Mouse (Mus musculus): ENCODE measurements around the gene Ttll5.

Ttll5 gene

GRCm38 (mm10) chr12:85824438-85825264, at the start of gene Ttll5, which contains the start of gene Erg28:
Gene Ttll5, plus strand, starts transcription at chr12:85824659.
Gene Erg28, minus strand, starts transcription at chr12:85824550.
- peak; percentile 93 for DNase-seq

GRCm38 (mm10) chr12:85778962-85779361, 45.5 kb upstream of the Ttll5 start:
- no peak for DNase-seq

DNA sequence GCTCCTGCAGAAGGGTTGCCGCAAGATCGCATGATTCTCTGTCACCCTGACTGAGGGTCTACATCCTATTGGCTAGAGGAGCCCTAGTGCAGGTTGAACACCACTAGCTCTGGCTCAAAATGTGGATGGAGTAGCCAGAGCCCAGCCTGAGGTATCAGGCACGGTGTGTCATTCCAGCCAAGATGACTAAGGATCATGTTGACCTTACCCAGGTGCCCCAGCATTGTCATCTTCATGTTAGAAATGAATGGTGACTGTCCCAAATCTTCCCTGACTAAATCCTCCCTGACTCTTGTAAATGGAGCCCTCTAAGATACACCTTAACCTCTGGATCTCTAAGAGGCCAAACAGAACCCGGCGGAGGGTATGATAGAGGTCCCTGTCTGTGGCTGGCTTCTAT, 44.8 kb upstream of the Ttll5 start:
- DNase-seq: no peak

DNA sequence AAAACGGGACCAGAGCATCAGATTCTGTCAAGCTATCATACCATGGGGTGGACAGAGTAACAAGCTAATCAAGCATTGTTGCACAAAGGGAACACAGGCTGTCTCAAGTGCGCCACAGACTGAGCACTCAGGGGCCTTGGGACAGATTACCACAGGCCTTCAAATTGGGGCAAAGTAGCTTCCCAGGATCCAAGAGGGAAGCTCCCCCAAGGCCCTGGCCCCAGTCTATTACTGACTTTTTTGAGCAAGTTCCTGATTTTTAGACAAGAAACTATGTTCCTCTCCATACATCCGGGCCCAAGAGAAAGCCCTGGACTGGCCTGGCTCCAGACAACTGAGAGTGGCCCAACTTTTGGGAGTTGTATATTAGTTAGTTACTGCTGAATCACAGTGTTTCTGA, 42.9 kb upstream of the Ttll5 start:
- no peak for DNase-seq

DNA sequence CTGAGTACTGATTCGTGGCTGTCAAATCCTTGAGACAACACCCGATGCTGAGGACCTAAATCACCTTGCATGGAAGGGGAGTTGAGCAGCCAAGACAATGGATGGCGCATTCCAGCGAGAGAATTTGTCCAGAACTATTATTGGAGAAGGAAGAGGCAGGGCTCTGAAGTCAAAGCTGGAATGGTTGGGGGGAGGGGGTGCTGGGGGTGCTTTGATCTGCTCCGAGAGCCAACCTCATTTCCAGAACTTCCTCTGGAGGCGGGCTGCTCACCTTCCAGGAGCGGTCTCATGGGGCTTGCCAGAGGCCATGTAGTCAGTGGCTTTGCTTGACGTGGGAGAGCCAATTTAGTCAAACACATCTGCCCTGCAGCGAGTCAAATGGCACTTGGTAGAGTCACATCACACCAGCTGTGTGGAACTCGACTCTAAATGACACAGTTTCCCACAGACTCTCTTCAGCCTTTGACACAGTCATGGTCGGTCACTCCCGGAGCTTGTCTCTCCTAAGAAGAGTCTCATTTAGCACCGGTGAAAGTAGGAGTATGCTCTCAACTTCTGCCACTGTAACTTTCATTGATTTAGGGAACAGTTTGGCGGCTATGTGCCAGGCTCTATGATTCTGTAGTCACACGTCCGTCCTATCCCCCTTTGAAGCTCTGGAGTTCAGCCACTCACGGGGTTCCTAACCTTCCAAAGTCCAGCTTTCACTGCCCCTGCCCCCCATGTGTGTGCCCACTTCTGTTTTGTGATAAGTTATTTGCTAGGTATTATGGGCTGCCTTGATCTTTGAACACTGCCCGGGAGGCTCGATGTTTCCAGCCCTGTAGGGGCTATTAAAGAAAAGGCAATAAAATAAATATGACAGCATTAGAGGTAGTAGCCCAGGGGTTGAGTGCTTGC, 39.3 kb upstream of the Ttll5 start:
- DNase-seq: peak; percentile 19 to 43

GRCm38 (mm10) chr12:85792158-85792557, 32.3 kb upstream of the Ttll5 start:
- no peak for DNase-seq

GRCm38 (mm10) chr12:85792821-85793346, 31.6 kb upstream of the Ttll5 start:
- DNase-seq: peak in 1 of 2 experiments; percentile 15

DNA sequence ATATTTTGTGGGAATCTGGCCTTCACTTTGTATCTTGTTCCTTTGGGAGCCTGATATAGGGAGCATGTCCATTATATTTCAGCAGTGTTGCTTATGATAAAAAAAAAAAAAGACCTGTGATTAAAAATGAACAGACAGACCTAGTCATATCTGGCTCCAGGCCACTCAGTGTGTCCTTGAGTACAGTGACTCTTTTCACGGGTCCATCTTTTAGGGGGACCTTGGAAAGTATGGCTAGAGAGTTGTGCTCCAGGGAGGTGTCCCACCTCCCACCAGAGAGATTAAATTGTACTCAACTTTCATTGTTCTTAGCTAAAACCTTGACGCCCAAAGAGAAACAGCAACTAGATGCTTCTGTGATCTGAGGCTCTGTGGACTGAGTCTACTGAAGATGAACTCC, 30.4 kb upstream of the Ttll5 start:
- DNase-seq: no peak

GRCm38 (mm10) chr12:85795551-85795950, 28.9 kb upstream of the Ttll5 start:
- DNase-seq: no peak

GRCm38 (mm10) chr12:85800031-85800430, 24.4 kb upstream of the Ttll5 start:
- DNase-seq: no peak

DNA sequence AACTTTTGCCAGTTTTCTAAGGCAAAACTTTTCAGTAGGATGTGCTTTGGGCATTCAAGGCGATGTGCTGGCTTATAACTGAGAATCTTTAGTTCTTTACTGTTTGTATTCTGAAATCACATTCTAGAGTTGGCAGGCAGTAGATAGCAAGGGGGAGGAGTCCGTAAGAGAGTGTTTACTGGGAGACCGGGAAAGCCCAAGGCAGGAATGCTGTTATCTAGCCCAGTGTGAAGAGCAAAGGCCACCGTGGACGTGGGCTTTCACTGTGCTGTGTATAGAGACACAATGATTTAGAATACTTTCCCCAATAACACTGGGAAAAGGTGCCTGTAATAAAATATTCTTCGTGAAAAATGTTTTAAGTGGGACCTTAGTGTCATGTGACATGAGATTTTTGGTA, 14.7 kb upstream of the Ttll5 start:
- DNase-seq: no peak

DNA sequence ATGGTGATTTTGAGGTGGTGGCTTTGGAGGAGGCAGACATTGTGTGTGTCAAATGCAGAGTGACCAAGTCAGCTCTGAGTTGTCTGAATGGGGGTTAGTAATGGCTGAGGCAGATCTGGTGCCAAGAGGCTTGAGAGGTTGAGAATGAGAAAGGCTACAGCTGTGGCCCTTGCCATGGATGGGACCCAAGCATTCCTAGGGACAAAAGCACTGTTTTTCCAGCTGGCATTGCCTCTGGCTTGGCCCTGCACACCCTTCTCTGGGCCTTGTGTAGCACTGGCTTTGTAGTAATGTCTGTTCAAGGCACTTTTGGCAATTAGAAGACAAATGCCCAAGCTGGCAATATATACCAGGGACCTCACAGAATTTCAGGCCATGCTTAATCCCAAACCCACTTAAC, 13.5 kb upstream of the Ttll5 start:
- DNase-seq: no peak

DNA sequence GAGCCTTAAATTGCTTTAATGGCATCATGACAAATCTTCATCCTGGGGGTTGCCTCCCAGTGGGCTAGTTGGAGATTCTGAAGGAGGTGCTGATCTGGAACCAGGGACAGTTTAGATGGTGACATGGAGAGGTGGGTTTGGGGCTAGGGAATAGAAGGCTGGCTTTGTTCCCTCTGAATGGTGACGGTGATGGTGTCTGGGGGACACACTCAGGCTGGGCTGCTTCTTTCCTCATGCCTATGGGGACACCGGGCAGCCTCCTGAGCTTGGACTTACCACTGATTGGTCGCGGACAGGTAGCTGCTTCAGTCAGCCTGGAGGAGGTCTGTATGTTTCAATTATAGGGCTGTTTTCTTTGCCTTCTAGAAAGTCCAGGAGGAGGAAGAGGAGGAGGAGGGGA, 12.8 kb upstream of the Ttll5 start:
- DNase-seq: no peak

GRCm38 (mm10) chr12:85813599-85813998, 10.9 kb upstream of the Ttll5 start:
- DNase-seq: peak; percentile 40 to 67

- DNase-seq: no peak
Measured at GRCm38 (mm10) chr12:85822051-85822450, 2.4 kb upstream of the Ttll5 start.

- DNase-seq: no peak
Measured at GRCm38 (mm10) chr12:85825361-85825760, 902 bp downstream of the Ttll5 start.

- no peak for DNase-seq
Measured at GRCm38 (mm10) chr12:85825822-85826221, 1.4 kb downstream of the Ttll5 start.

GRCm38 (mm10) chr12:85828856-85829255, 4.4 kb downstream of the Ttll5 start:
- no peak for DNase-seq

DNA sequence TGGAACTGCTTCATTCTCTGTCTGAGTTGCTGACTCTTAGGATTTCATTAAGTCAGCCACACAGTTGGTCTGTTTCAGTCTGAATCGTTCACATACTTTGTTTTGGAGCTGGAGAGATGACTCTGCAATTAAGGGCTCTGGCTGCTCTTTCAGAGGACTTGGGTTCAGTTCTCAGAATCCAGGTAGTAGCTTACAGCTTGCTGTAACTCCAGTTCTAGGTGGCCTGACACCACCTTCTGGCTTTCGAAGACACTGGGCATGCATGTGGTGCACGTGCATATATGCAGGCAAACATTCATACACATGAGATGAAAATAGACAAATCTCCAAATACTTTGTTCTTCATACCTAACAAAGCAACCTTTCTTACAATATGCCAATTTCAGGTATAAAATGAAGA, 5.4 kb downstream of the Ttll5 start:
- DNase-seq: no peak

DNA sequence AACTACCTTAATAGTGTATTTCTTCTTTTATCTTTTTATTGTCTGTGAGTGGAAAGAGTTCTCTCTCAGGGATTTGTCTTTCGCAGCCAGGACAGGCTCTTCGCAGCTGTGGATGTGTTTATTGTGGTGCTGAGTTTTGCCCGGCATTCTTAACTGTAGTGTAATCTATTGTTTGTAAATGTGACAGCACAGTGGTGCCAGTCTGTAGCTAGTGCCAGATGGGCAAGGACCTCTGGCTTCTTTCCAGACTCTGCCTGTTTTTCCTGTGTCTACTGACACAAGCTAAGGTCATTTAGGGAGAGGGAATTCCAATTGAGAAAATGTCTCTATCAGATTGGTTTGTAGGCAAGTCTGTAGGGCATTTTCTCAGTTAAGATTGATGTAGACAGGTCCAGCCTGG, 6.2 kb downstream of the Ttll5 start:
- DNase-seq: no peak

- no peak for DNase-seq
Measured at GRCm38 (mm10) chr12:85834543-85834942, 10.1 kb downstream of the Ttll5 start.

DNA sequence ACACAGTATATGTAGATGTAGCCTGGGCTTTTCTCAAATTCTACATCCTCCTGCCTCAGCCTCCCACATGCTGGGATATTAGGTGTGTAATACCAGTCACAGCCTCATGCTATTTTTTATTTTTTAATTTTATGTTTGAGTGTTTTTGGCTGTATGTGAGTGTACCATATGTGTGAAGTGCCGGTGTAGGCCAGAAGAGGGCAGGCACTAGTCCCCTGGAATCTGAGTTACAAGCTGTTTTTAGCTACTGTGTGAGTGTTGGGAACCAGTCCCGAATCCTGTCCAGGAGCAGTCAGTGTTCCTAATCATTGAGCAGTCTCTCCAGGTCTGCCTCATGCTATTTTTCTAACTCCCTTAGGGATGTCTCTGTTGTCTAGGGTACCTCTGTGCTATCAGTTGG, 13.3 kb downstream of the Ttll5 start:
- DNase-seq: no peak

DNA sequence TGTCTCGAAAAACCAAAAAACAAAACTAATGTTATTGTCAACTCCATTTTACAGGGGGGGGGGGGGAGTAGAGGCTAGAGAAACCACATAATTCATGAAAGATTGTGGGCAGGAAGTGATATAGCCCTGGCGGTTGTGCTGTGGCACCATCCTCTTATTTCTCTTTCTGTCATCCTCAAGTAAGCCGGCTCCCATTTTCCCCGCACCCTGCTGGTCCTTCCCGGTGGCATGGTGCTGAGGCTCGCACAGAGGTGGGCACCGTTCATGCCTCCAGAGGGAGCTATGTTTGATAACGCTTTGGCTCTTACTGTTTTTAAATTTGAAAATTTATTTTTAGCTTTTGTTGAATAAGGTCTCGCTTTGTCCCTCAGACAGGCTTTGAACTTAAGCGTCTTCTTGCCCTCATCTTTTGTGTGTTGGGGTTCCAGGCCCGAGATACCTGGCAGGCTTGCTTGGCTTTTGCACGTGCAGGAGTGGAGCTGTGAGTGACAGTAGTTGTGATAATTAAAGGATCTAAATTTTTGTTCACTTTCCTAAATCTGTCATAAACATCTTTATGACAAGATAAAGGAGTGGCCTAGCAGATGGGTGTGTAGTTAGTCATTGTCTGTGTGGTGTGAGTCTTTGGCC, 15.0 kb downstream of the Ttll5 start:
- DNase-seq: no peak

All from kidney, adult 8-10 months (tissue).